Mouse (Mus musculus) thymus, adult 2 months (tissue): Measurements from ENCODE around the gene Adgrf5.

Experiments used
- CTCF ChIP-seq: fragments of 200-500 bp; IDR thresholded peaks from 2 replicates; pipeline ENCODE4 v1.5.1; 2012; ENCODE audit warnings: mild to moderate bottlenecking, control low read depth, low read length, moderate library complexity, borderline replicate concordance; ENCODE audit not compliant: control insufficient read depth, poor library complexity, insufficient read depth; ENCODE audit errors: extremely low read depth
- POLR2A ChIP-seq: fragments of 200-500 bp; IDR thresholded peaks from 2 replicates; pipeline ENCODE4 v1.6.1; 2012; ENCODE audit warnings: mild to moderate bottlenecking, low read length, control low read depth, moderate library complexity; ENCODE audit not compliant: control insufficient read depth, poor library complexity, insufficient read depth; ENCODE audit errors: extremely low read depth

DNA sequence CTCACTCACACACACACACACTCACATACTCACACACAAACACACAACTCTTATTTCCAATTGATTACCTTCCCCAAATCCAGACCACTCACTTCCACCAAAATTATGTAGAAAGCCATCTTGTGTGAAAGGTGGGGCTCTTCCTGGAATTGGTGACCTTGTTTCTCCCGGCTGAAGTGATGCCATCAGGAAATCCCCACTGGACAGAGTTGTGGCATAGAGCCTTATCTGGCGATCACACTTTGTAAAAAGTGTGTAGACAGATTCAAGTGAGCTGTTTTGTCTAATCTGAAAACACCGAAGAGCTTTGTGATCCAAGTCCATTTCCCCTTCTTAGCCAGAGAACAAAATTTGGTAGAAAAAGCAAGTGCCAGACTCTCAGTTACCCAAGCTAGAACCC, 46.1 kb downstream of the Adgrf5 start:
- TF ChIP-seq POLR2A (no peak), CTCF (no peak)
